Mouse (Mus musculus): ENCODE measurements around the gene Taok1.
"Not testable (repeated sequence)": the region's sequence is repeated elsewhere in the genome, so short reads cannot be mapped to it uniquely, and the experiment has no call there.

Taok1 gene

DNA sequence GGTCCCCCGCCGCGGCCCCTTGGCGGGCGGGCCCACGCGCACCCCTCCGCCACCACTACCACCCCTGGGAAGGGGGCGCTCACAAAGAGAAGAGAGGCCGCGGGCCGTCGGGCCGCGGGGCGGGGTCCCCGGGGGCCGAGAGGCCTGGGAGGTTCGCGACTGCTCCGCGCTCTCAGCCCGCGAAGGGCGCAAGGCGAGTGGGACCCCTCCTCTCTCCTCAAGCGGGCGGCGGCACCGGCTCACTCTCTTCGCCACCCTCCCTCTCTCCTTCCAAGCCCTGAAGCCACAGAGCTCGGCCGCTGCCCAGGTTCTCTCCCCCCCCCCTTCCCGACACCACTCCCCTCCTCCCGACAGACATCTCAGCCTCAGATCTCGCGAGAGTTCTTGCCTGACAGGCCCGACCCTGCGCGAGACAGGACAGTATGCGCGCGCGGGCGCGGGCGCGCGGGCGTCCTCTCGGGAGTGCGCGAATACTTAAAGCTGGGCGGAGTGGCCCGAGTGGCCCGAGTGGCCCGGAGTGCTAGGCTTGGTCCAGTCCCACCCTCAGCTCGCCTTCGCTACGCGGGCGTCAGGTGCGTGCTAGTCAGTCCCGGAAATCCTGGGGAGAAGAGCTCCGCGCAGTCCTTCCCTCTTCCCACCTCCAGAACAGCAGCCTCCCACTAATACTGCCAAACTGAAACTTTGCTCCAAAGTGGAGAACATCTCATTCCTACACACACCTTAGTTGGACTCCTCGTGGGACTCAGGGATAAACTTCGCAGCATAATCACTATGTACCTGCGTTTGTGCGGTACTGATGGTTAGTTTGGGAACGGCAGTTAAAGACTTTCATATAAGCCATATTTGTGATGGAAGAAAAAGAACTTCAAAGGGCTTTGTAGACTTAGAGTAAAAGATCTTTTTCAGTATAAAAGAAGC is at the start of gene Taok1:
Gene Taok1, minus strand, starts transcription at position 278 of the 918 bp plus-strand sequence.
- DNase-seq: peak; percentile 98

DNA sequence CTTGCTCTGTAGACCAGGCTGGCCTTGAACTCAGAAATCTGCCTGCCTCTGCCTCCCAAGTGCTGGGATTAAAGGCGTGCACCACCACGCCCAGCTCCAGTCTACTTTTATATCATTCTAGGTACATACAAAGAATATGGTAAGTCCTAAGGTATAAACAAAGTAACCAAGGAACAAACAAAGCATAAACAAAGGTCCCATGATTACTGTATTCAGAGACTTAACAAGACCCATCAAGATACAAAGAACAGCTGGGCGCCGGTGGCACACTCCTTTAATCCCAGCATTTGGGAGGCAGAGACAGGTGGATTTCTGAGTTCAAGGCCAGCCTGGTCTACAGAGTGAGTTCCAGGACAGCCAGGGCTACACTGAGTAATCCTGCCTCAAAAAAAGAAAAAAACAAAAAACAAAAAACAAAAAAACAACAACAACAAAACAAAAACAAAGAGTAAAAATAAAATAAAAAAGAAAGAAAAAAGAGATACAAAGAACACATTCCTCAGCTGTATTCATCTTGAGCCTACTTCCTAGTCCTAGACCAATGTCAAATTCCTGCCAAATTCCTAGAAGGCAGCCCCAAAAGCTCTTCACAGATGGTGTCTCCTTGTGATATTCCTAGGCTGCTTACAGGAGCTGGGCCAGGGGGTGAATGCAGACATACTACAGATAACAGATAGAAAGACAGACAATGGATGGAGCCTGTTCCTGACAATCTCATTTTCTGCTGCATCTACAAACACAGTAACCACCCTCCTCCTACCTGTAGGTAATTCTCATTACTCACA is 46.0 kb upstream of the Taok1 start:
- not testable (repeated sequence) for DNase-seq

DNA sequence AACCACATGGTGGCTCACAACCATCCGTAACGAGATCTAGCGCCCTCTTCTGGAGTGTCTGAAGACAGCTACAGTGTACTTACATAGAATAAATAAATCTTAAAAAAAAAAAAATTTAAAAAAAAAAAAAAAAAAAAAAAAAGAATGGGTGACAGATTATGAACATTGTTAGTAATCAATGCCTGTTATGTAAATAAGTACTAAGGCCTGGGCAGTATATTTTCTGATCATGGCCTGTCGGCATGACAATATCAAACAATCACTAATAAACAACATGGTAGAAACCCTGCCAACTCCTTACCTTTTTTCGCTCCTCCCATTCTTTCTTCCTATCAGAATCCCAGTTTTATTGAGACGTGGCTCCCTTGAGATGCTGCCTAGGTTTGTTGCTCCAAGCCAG is 44.9 kb upstream of the Taok1 start:
- no peak for DNase-seq

DNA sequence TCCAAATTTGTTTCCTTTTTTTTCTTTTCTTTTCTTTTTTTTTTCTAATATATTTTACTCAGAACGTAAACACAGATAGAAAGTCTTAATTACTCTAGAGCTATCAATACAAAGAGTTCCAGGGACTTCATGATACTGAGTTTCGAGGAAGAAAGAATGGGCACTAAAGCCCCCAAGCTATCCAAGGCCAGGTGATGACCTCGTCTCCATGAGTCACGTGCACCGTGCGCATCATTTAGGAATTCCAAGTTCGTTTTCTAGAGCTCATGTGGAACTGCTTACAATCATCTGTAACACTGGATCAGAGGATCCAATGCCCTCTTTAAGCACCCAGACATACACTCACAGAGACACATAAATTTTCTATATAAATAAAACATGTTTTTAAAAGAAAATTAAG is 41.3 kb upstream of the Taok1 start:
- DNase-seq: no peak

DNA sequence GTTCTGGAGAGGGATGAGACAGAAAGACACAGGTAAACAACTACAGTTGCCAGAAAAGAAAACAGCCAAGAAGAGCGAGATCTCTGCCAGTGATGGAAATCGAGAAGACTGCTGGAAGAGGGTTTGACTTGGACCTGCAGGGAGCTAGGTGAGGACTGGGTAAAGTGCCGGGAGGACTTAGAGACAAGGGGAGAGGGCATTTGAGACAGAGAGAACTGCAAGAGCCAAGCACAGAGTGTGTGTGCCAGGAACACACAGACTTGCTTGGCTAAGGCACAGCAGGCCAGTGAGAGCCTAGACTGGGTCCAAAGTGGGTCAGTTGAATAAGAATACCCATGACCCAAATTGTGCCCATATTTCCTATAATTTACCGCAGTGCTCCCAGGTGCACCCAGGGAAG is 37.9 kb upstream of the Taok1 start:
- DNase-seq: no peak

DNA sequence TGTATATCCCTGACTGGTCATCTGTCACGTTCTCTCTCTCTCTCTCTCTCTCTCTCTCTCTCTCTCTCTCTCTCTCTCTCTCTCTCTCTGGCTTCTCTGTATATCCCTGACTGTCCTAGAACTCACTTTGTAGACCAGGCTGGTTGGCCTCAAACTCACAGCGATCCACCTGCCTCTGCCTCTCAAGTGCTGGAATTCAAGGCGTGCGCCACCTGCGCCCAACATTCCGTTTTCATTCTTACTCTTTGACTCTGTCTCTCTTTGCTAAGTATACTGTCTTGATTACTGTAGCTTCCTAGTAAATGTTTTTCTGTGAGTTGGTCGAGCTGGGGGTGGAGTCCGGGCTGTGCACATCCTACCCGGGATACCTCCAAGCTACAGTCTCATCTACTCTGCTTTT is 33.8 kb upstream of the Taok1 start:
- DNase-seq: no peak

DNA sequence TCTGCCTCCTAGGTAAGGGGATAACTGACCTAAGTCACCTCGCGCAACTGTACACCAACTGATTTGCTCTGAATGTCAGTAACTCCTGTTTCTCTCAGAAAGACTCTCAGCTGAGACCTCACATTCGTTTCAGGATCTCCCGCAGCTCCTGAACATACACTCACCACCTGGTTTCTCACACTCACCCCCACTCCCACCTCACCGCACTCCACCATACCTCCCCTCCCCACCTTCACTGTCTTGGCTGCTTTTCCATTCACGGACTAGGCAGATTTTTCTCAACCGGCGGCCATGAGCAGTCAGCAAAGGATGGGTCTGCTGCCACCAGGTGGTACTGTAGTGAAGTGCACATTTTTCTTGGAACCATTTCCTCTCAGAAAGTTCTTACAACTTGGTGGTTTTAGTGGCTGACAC is 22.6 kb upstream of the Taok1 start:
- peak; percentile 82 to 91 for DNase-seq

DNA sequence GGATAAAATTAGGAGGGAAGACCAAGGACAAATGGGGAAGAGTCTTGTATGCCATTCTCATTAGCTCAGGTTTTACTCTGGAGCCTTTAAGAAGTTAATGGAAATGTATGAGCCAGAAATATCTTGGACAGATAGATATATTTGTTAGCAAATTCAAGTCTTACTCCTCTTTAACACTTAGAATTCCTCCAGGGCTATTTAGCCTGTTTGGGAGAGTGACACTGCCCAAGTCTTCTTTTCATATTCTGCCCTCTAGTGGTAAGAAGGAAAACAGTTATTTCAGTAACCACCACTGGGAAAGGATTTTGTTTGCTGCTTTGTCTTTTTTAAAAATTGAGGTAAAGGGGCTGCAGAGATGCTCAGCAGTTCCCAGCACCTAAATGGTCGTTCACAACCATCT is 21.9 kb upstream of the Taok1 start:
- DNase-seq: peak in 1 of 2 experiments; percentile 16

DNA sequence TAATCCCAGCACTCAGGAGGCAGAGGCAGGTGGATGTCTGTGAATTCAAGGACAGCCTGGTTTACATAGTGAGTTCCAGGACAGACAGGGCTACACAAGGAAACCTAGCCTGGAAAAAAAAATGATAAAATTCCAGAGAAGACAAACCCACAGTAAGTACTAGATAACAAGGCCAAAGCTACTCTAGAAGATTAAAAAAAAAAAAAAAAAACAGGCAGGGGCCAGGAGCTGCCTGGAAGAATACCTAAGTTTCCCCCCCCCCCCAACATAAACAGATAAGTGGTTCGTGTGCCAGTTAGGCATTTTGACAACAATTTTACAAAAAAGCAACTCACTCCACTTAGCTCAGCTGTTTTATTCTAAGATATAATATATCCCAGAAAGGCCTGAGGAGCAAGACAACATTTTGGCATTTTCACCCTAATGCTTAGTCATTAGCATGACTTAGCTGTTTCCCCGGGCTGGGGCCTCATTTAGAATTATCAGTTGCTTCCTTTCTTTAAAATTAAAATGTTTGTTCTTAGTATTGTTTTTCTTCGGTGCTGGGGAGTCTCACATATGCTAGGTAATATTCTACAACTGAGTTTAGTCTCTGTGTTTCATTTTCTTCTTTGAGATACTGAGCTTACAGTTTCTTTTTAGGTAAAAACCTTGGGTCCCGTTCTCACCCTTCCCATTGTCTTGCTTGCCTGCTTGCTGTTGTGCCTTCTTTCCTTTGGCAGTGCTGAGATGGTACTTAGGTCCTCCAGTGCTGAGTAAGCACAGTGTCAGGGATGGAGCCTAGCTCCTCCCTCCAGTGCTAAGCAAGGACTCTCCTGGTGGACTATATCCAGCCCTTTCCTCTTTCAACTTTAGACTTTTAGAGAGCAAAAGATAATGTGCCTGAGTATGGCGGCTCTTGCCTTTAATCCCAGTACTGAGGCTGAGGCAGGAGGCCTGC is 19.3 kb upstream of the Taok1 start:
- no peak for DNase-seq

DNA sequence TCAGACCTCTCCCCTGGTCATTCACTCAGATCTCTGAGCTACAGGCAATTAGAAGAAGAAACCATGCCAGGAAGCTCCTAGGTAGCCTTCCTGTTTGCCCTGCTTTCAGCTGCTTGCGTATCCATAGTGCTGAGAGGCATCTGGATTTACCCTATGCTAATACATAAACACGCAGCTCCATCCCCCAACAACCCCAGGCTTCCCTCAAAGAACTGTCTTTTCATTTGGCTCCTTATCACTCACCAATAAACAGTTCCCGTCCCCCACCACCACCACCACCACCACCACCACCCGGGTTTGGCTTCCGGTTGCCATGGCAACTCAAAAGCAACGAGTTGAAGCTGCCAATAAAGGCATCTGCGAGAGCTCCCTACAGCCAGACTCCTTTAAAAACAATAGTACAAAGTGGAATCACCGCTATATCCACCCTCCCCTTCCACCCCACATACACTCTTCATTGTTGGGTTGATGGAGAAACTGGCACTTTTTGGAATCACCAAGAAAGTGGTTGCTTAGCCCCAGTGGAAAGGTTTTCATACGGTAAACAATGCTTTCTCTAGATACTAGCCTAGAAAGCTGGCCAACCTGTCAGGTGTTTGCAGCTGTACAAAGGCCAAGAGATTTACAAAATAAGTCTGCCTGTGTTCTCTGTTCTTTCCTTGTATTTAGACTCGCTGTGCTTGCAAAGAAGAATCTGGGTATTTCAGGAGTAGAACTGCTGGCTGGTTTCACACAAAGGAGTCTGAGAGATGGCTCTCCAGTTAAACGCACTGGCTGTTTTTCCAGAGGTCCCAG is 17.6 kb upstream of the Taok1 start:
- DNase-seq: peak in 1 of 2 experiments; percentile 25

DNA sequence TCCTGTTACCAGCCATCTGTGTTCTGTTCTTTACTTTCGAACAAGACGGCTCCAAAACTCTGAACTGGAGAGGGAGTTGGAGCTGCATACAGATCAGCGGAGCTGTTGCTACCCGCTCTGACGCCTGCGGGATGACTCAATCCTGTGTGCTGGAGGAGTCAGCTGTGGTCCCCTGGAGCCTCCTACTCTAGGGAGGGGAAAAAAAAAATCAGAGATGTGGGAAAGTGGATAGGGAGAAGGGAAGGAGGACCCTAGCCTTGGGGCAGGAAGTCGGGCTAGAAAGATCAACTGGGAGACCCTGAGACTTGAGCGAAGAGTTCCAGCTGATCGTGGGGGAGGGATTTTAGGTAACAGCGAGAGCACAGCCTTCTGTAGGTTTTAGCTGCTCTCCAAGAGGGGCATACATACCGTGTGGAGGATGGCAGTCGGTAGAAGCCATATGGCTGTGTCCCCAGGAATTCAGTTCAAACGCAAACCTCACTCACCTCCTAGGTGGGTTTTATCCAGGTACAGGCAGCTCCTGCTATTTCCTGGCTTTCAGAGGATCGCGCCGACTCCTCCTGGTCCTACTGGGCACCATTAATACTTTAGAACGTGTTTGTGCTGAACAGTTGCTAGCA is 16.9 kb upstream of the Taok1 start:
- peak in 1 of 2 experiments; percentile 20 for DNase-seq

DNA sequence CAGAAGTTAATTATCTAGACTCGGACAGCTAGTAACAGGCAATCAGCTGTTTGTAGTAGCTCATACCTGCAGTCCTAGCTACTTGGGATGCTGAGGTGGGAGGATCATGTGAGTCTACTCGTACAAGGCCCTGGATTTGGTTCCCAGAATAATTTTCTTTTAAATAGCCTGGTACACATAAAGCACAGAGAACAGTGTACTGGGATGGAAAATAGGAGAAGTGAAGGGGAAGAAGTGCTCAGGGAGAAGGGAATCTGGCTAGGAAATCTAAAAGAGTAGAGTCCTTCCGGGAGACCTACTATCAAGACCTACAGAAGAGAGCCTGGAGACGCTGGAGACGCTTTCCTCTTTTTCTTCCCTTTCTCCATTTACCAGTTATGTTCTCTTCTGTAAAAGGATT is 16.4 kb upstream of the Taok1 start:
- no peak for DNase-seq

DNA sequence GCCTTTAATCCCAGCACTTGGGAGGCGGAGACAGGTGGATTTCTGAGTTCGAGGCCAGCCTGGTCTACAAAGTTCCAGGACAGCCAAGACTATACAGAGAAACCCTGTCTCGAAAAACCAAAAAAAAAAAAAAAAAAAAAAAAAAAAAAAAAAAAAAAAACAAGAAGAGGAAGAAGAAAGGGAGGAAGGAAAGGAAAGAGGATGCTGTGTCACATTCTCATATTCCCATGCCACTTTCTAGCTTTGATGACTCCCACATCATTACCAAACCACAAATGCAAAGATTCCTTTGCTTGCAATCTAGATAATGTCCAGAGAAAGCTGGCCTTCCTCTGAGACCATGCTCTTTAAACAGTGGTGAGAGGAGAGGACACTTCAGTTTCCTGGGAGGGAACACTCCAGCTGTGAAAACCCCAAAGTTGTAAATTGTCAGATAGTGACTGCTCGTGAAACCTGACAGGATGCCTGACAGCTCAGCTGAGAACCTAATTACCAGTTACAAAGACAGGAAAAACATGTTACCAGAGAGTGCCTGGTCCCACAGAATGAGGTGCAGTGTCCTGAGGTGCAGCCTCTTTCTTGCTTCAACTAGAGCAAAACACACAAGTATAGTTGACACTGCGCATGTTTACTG is 14.4 kb upstream of the Taok1 start:
- DNase-seq: no peak

DNA sequence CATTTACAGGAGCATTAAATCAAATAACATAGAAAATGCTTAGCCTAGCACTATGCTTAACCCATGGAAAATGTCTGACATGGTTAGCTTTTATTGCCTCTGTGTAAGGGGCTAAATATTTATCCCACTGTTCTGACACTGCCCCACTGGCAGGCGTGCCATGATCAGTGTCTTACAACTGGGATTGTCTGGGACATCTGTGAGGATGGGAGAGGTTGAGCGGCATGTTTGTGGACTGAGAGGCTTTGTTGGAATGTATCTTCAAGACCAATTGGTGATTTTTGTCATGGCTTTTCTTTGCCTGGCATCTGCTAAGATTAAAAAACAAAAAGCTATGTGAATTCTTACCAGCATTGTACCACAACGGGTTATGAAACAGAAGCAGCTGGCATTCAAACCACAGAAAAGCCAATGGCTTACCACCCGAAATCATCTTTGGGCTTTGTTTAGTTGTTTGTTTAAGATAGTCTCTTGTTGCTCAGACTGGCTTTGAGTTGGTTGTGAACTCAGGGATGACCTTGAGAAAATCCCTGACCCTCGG is 7.5 kb upstream of the Taok1 start:
- DNase-seq: no peak

DNA sequence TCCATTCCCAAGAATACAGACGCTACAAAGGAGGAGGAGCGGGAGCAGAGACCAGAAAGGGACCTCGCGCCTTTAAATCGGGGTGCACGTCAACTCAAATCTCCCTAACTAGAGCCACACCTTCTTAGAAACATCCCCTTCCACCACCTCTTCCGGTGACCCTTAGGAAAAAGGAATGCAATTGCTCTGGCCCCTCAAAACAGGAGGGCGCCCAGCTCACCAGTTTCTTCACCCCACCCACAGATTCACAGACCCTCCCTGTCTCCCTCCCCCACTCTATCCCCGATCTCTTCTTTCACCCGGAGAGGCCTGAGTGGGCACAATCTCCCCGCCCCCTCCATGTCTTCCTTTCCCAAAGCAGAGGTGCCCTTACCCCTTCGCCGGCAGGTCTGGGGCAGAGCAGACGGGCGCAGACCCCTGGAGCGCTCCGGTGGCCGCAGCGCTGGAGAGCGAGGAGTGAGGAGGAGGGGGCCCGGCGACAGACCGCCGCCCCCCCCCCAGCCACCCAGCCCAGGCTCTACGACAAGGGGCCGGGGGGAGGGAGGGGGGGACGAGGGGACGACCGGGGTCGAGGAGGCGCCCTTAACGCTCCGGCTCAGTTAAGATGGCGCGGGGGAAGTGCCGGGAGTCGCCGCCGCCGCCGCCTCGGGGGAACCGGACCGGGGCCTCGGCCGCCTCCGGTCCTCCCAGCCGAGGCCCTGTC is 629 bp downstream of the Taok1 start:
- peak; percentile 58 to 59 for DNase-seq

DNA sequence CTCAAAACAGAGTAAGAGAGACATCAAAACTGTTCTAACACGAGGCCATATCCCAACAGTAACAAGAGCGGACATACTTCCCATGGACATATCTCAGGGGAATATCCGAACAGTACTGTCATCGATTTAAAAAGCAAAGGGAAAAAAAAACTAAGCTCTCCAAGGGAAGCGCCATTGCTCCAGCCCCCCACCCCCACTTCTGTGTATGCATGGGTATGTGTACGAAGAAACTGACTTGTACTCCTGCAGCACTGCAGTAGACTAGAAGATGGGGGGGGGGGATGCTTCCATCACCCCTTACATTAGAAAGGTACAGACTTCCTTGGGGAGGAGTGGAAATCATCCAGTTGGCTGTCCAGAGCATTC is 1.2 kb downstream of the Taok1 start:
- DNase-seq: no peak

DNA sequence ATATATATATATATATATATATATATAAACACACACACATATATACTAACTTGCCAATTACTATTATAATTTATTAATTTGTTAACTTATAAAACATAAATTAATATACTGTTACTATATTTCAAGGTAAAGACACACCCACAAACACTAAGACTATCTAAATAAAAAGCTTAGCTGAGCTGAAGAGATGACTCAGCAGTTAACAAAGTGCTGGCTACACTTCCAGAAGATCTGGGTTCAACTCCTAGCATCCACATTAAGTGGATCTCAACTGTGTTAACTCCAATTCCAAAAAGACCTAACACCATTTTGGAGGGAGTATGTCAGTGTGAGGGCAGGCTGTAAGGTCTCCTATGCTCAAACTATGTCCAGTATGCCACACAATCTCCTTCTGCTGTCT is 10.3 kb downstream of the Taok1 start:
- DNase-seq: no peak

DNA sequence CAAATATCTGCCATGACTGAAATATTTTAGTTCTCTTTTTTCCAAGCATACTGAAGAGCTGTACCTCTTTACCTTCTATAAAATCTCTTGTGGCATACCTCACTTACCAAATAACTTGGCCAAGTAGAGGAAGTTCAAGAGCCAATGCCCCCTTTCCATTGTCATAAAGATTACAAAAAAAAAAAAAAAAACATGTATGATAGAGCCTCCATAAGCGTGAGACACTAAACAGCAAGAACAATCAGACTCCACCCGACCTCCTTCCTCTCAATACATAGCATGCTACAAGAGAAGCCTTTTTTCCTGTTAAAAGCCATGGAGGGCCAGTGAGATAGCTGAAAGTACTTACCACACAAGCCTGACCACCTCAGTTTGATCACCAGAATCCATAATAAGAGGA is 16.2 kb downstream of the Taok1 start:
- no peak for DNase-seq

DNA sequence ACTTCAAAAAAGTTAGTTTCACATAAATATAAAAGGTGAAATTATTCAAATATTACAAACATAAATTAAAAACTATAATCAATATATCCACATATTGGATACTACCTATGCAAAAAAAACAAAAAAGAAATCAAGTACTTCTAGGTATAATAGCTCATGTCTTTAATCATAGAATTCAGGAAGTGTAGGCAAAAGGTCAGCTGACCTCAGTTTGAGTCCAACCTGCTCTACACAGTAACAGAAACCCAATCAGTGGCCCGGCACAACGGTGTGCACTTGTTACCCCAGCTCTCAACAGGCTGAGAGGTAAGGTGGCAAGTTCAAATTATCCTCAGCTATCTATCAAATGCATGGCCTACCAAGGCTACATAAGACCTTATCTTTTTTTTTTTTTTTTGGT is 16.8 kb downstream of the Taok1 start:
- DNase-seq: no peak

DNA sequence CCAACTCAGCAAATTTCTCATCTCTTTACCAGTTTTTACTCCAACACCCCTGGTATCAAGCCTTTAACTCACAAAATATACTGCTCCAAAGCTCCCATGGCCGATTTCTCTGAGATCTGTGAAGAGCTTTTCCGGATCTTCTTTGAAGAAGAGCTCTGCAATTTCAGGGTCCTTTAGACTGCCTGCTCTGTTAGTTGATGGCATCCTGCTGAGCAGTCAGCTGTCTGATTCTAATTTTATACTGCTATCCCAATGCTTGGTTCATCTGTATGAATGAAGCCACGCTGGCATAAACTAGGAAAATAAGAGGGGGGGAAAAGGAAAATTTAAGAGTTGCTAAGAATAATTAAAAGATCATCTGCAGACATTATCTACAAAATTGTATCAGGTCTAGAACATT is 22.4 kb downstream of the Taok1 start:
- no peak for DNase-seq
